Mouse (Mus musculus): ENCODE results near the gene Hist2h2be. TPM values are rescaled to one million over a fixed set of nuclear protein-coding genes. Genes with fewer than 3 reads are reported as not detected.

Gene Hist2h2be
- polyA plus RNA-seq, 1 experiment from 2014 or later: 11.5 TPM

DNA sequence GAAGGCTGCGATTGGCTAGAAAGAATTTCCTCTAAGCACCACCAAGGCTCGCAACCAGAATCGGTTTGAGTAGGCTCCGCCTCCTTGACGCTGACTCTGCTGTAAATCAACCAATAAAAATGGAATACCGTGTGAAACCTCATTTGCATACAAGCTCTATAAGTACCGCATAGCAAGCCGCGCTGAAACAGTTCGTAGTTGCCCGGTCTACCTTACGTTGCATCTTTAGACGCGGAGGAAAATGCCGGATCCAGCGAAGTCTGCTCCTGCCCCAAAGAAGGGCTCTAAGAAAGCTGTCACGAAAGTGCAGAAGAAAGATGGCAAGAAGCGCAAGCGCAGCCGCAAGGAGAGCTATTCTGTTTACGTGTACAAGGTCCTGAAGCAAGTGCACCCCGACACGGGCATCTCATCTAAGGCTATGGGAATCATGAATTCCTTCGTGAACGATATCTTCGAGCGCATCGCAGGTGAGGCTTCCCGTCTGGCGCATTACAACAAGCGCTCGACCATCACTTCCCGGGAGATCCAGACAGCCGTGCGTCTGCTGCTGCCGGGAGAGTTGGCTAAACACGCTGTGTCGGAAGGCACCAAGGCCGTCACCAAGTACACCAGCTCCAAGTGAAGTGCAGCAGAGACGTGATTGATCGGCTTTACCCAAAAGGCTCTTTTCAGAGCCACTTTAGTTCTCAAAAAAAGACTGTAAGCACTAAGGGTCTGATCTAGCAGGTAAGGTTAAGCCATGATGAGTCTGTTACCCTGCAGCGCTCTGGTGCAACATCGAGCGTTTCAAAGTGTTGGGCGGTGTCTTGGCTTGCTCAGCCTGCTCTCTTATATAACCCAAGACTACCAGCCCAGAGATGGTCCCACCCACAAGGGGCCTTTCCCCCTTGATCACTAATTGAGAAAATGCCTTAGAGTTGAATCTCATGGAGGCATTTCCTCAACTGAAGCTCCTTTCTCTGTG, 48.9 kb downstream of the Hist2h2be start, which contains the start of gene Hist2h2bb:
Hist2h2bb (plus strand) TSS at position 242 of the 964 bp plus-strand sequence.
- Histone ChIP-seq H3K36me3 (replicated peaks; ENCODE audit: control insufficient read depth, insufficient read depth, low read depth, low read length) (no peaks in the 10 kb centered on the region), H3K4me2 (ENCODE audit: low read depth, low read length) (peak within 1 kb of the TSS; percentile 48), H3K4me3 (ENCODE audit: low read depth, low read length) (peak within 1 kb of the TSS; percentile 47), H3K9ac (replicated peaks; ENCODE audit: low read length) (peak within 1 kb of the TSS; percentile 75), H3K27me3 (ENCODE audit: control insufficient read depth, insufficient read depth, low read length) (no peaks in the 10 kb centered on the region), H3K4me1 (ENCODE audit: control insufficient read depth, insufficient read depth, low read length) (no peaks in the 10 kb centered on the region), H3K27ac (replicated peaks; ENCODE audit: low read depth, low read length) (peak within 1 kb of the TSS; percentile 95), H3K9me3 (replicated peaks; ENCODE audit: control insufficient read depth, low read length) (no peaks in the 10 kb centered on the region)
- DNase-seq (ENCODE audit: low spot score) (peak; percentile 98), ATAC-seq (replicated peaks; ENCODE audit: insufficient number of reproducible peaks, low FRiP score, low TSS enrichment, low read depth) (peak; percentile 95)
- WGBS: under 1% methylated on average over 45 of the region's 45 CpGs

Small RNA genes within 50 kb of the gene (microRNA-seq; reads per million reads assigned to microRNA genes)
- gene Gm44492 (ENCODE audit: borderline number of aligned reads): not detected
- gene Gm47311 (ENCODE audit: borderline number of aligned reads): not detected
- gene Gm47313 (ENCODE audit: borderline number of aligned reads): not detected

Other genes starting within 250 kb of the Hist2h2be start
- 63.1 and 64.8 TPM in 2 replicates for gene Plekho1, start 225.1 kb upstream of the Hist2h2be start, polyA plus RNA-seq (2014; fragmentation: Nextera tagmentation; extraction: Ambion mirVana)
- 20.7 and 21.3 TPM in 2 replicates for gene Vps45, start 162.7 kb upstream of the Hist2h2be start, polyA plus RNA-seq (2014; fragmentation: Nextera tagmentation; extraction: Ambion mirVana)
- gene Otud7b, start 116.6 kb upstream of the Hist2h2be start, polyA plus RNA-seq (2014; fragmentation: Nextera tagmentation; extraction: Ambion mirVana): 10.7 and 12.1 TPM in 2 replicates
- gene Mtmr11, start 59.1 kb upstream of the Hist2h2be start, polyA plus RNA-seq (2014; fragmentation: Nextera tagmentation; extraction: Ambion mirVana): 25.0 and 28.4 TPM in 2 replicates
- 212 and 232 TPM in 2 replicates for gene Sf3b4, start 48.8 kb upstream of the Hist2h2be start, polyA plus RNA-seq (2014; fragmentation: Nextera tagmentation; extraction: Ambion mirVana)
- gene Sv2a, start 40.0 kb upstream of the Hist2h2be start, polyA plus RNA-seq (2014; fragmentation: Nextera tagmentation; extraction: Ambion mirVana): 4.3 and 4.8 TPM in 2 replicates
- gene Bola1, start 1.4 kb upstream of the Hist2h2be start, polyA plus RNA-seq (2014; fragmentation: Nextera tagmentation; extraction: Ambion mirVana): 59.4 and 61.9 TPM in 2 replicates
- 1.5 TPM in 1 of 2 replicates, not detected in the other for gene Hist2h2ab, start 1.3 kb upstream of the Hist2h2be start, polyA plus RNA-seq (2014; fragmentation: Nextera tagmentation; extraction: Ambion mirVana)
- gene Hist2h2ac, start 239 bp upstream of the Hist2h2be start, polyA plus RNA-seq (2014; fragmentation: Nextera tagmentation; extraction: Ambion mirVana): 12.5 and 15.5 TPM in 2 replicates
- gene Hist2h3c2, start 18.0 kb downstream of the Hist2h2be start, polyA plus RNA-seq (2014; fragmentation: Nextera tagmentation; extraction: Ambion mirVana): 9.8 and 11.8 TPM in 2 replicates
- gene Hist2h2aa2, start 19.2 kb downstream of the Hist2h2be start, polyA plus RNA-seq (2014; fragmentation: Nextera tagmentation; extraction: Ambion mirVana): 45.8 and 51.6 TPM in 2 replicates
- 7.0 and 15.3 TPM in 2 replicates for gene Hist2h2aa1, start 24.4 kb downstream of the Hist2h2be start, polyA plus RNA-seq (2014; fragmentation: Nextera tagmentation; extraction: Ambion mirVana)
- 0.50 and 1.8 TPM in 2 replicates for gene Hist2h3c1, start 25.6 kb downstream of the Hist2h2be start, polyA plus RNA-seq (2014; fragmentation: Nextera tagmentation; extraction: Ambion mirVana)
- gene Hist2h4, start 42.2 kb downstream of the Hist2h2be start, polyA plus RNA-seq (2014; fragmentation: Nextera tagmentation; extraction: Ambion mirVana): 4.4 TPM in 2 replicates
- 79.1 and 90.2 TPM in 2 replicates for gene Hist2h3b, start 47.5 kb downstream of the Hist2h2be start, polyA plus RNA-seq (2014; fragmentation: Nextera tagmentation; extraction: Ambion mirVana)
- 18.6 and 25.6 TPM in 2 replicates for gene Hist2h2bb, start 48.6 kb downstream of the Hist2h2be start, polyA plus RNA-seq (2014; fragmentation: Nextera tagmentation; extraction: Ambion mirVana)
- gene Fcgr1, start 72.8 kb downstream of the Hist2h2be start, polyA plus RNA-seq (2014; fragmentation: Nextera tagmentation; extraction: Ambion mirVana): 1.3 and 2.1 TPM in 2 replicates
- not detected in 2 replicates for gene BC107364, start 231.2 kb downstream of the Hist2h2be start, polyA plus RNA-seq (2014; fragmentation: Nextera tagmentation; extraction: Ambion mirVana)

All from embryonic facial prominence, embryonic 11.5 days (tissue).